Mouse (Mus musculus) CH12.LX (cell line): ENCODE measurements around the gene Mrpl33. TPM values are rescaled to one million over a fixed set of nuclear protein-coding genes. Genes with fewer than 3 reads are reported as not detected.

Source experiments
- DNase-seq: peaks from one replicate; pipeline ENCODE4 v3.0.0-alpha.2; 2013; ENCODE audit errors: extremely low read depth
- H3K27ac ChIP-seq: 2 replicates; pipeline ENCODE4 v1.5.1; 2012; ENCODE audit warnings: low read depth, mild to moderate bottlenecking, control low read depth, moderate library complexity; ENCODE audit not compliant: insufficient read depth
- H3K27me3 ChIP-seq: replicated peaks from 2 replicates; pipeline ENCODE3; 2012; ENCODE audit warnings: inconsistent platforms
- H3K36me3 ChIP-seq, 2 experiments: replicated peaks in 1 of 2; 2 replicates each; pipeline versions ENCODE3 to v1.6.1; 2012; ENCODE audit warnings: inconsistent platforms in 1 of 2, low read length in 1 of 2, mild to moderate bottlenecking in 1 of 2, mixed read lengths in 1 of 2, moderate library complexity in 1 of 2; ENCODE audit not compliant: control insufficient read depth in 1 of 2, insufficient read depth in 1 of 2
- H3K4me1 ChIP-seq, 2 experiments: 2 replicates each; pipeline ENCODE4 v1.6.1; 2012; ENCODE audit warnings: inconsistent platforms in 1 of 2, moderate library complexity in 1 of 2; ENCODE audit not compliant: insufficient read depth in 2 of 2, control insufficient read depth in 1 of 2
- H3K4me2 ChIP-seq: 2 replicates; pipeline ENCODE4 v1.6.1; 2012; ENCODE audit warnings: low read depth, mild to moderate bottlenecking, control low read depth; ENCODE audit not compliant: poor library complexity, insufficient read depth, severe bottlenecking
- H3K4me3 ChIP-seq, 3 experiments: fragments of 150-350 bp in 1 of 3; sonication (generic) in 1 of 3; replicated peaks in 1 of 3; 2 replicates each; pipeline versions ENCODE3 to v1.5.1; 2011 to 2012; ENCODE audit warnings: low read depth in 2 of 3, low read length in 2 of 3, mild to moderate bottlenecking in 2 of 3, moderate library complexity in 2 of 3, control low read depth in 1 of 3, improper control_type of control experiment in 1 of 3, inconsistent platforms in 1 of 3, mixed read lengths in 1 of 3; ENCODE audit not compliant: poor library complexity in 1 of 3
- H3K79me2 ChIP-seq: replicated peaks from 2 replicates; pipeline ENCODE4 v1.6.1; 2012; ENCODE audit warnings: mild to moderate bottlenecking, moderate library complexity; ENCODE audit not compliant: control insufficient read depth, poor library complexity, insufficient read depth, severe bottlenecking; ENCODE audit errors: extremely low read depth
- H3K9ac ChIP-seq: 2 replicates; pipeline ENCODE4 v1.6.1; 2012; ENCODE audit warnings: low read depth, mild to moderate bottlenecking, control low read depth, moderate library complexity; ENCODE audit not compliant: insufficient read depth
- H3K9me3 ChIP-seq: replicated peaks from 2 replicates; pipeline ENCODE3; 2012; ENCODE audit warnings: low read length, inconsistent platforms, mixed read lengths
- CHD1 ChIP-seq: IDR thresholded peaks from 2 replicates; pipeline ENCODE4 v1.6.1; 2012; ENCODE audit warnings: low read depth, low read length, improper control_type of control experiment, inconsistent platforms
- CHD2 ChIP-seq: IDR thresholded peaks from 2 replicates; pipeline ENCODE4 v1.6.1; 2011; ENCODE audit warnings: low read length, improper control_type of control experiment
- ELF1 ChIP-seq: IDR thresholded peaks from 2 replicates; pipeline ENCODE4 v1.6.1; 2014; ENCODE audit warnings: low read depth, mild to moderate bottlenecking, inconsistent platforms, low read length, improper control_type of control experiment
- GABPA ChIP-seq: IDR thresholded peaks from 2 replicates; pipeline ENCODE4 v1.6.1; 2012; ENCODE audit warnings: low read depth, low read length, improper control_type of control experiment, inconsistent platforms; ENCODE audit not compliant: insufficient replicate concordance
- HCFC1 ChIP-seq: IDR thresholded peaks from 2 replicates; pipeline ENCODE4 v1.6.1; 2012; ENCODE audit warnings: low read depth, mild to moderate bottlenecking, inconsistent platforms, low read length, improper control_type of control experiment
- IRF4 ChIP-seq: IDR thresholded peaks from 2 replicates; pipeline ENCODE4 v1.6.1; 2014; ENCODE audit warnings: low read depth, mild to moderate bottlenecking, inconsistent platforms, low read length, improper control_type of control experiment
- JUN ChIP-seq: IDR thresholded peaks from 2 replicates; pipeline ENCODE4 v1.6.1; 2011; ENCODE audit warnings: low read depth, mild to moderate bottlenecking, low read length, improper control_type of control experiment, moderate library complexity; ENCODE audit not compliant: insufficient read depth
- JUND ChIP-seq: conservative IDR thresholded peaks from 2 replicates; pipeline ENCODE4 v1.6.1; 2011; ENCODE audit warnings: low read depth, low read length, improper control_type of control experiment
- NRF1 ChIP-seq: IDR thresholded peaks from 2 replicates; pipeline ENCODE4 v1.6.1; 2014; ENCODE audit warnings: low read depth, mild to moderate bottlenecking, inconsistent platforms, low read length, improper control_type of control experiment, moderate library complexity
- POLR2A ChIP-seq: IDR thresholded peaks from 2 replicates; pipeline ENCODE4 v1.6.1; 2011; ENCODE audit warnings: low read depth, mild to moderate bottlenecking, improper control_type of control experiment, low read length
- POLR2AphosphoS2 ChIP-seq: IDR thresholded peaks from 2 replicates; pipeline ENCODE4 v1.6.1; 2011; ENCODE audit warnings: low read depth, low read length, improper control_type of control experiment
- RCOR1 ChIP-seq: conservative IDR thresholded peaks from 2 replicates; pipeline ENCODE4 v1.6.1; 2012; ENCODE audit warnings: low read depth, mild to moderate bottlenecking, inconsistent platforms, low read length, improper control_type of control experiment
- TCF12 ChIP-seq: IDR thresholded peaks from 2 replicates; pipeline ENCODE4 v1.6.1; 2014; ENCODE audit warnings: low read depth, mild to moderate bottlenecking, inconsistent platforms, low read length, improper control_type of control experiment
- UBTF ChIP-seq: IDR thresholded peaks from 2 replicates; pipeline ENCODE4 v1.6.1; 2012; ENCODE audit warnings: low read depth, mild to moderate bottlenecking, inconsistent platforms, low read length, improper control_type of control experiment, moderate library complexity
- USF1 ChIP-seq: IDR thresholded peaks from 2 replicates; pipeline ENCODE4 v1.6.1; 2014; ENCODE audit warnings: low read depth, mild to moderate bottlenecking, inconsistent platforms, low read length, improper control_type of control experiment
- USF2 ChIP-seq: conservative IDR thresholded peaks from 2 replicates; pipeline ENCODE4 v1.6.1; 2011; ENCODE audit warnings: low read depth, low read length, improper control_type of control experiment
- ZC3H11A ChIP-seq: IDR thresholded peaks from 2 replicates; pipeline ENCODE4 v1.6.1; 2012; ENCODE audit warnings: low read depth, mild to moderate bottlenecking, inconsistent platforms, low read length, improper control_type of control experiment
- ZNF384 ChIP-seq: IDR thresholded peaks from 2 replicates; pipeline ENCODE4 v1.6.1; 2012; ENCODE audit warnings: low read depth, low read length, improper control_type of control experiment, inconsistent platforms
- dilution Hi-C: fragments of 300-500 bp; cut with MboI; formaldehyde crosslinking; loops from 2 replicates; pipeline ENCODE4 v1.14.3; 2020; ENCODE audit warnings: low sequenced_read_pairs; ENCODE audit not compliant: extremely low pct_unique_long_range_greater_than_20kb, extremely low pct_ligation_motif_present
- in situ Hi-C: fragments of 300-500 bp; cut with MboI; formaldehyde crosslinking; loops from 3 replicates; pipeline ENCODE4 v1.14.3; 2019; ENCODE audit warnings: low sequenced_read_pairs, low pct_ligation_motif_present, low pct_unique_long_range_greater_than_20kb, mixed read lengths
- polyA plus RNA-seq: library from polyadenylated mRNA; unstranded; fragments of >175 nt; gene quantifications from 2 replicates; pipeline ENCODE4 v1.2.1, GENCODE M21; 2012; ENCODE audit warnings: low read depth; ENCODE audit not compliant: insufficient read length
- total RNA-seq, 2 experiments: library from RNA; depleted of rRNA; stranded (reverse); fragments of 300-350 nt in 1 of 2; fragments of >200 nt in 1 of 2; gene quantifications; 2 replicates each; pipeline ENCODE4 v1.2.3; 2012 to 2014

Mrpl33 gene
- total and polyA plus RNA-seq, 3 experiments = 114 to 336 (median 168) TPM

- Histone ChIP-seq H3K36me3 (peaks cover 43 to 70% of the 10 kb centered on the region in 2 experiments), H3K9ac (no peak overlapping the region), H3K27me3 (no peaks in the 10 kb centered on the region), H3K9me3 (no peaks in the 10 kb centered on the region), H3K27ac (no peak overlapping the region), H3K4me2 (no peak overlapping the region), H3K79me2 (no peaks in the 10 kb centered on the region), H3K4me1 (peaks cover 0 to 11% of the 10 kb centered on the region in 2 experiments; a peak in 2 of 4 replicates), H3K4me3 (no peak overlapping the region)
- in situ Hi-C loops = loop anchor here (10.0 kb wide), 2 partner anchors 584 to 634 kb away; no protein-coding TSS in a partner anchor
- DNase-seq = no peak
- TF ChIP-seq GABPA (no peak), TCF12 (no peak), USF2 (no peak), JUND (no peak), ZNF384 (no peak), UBTF (no peak), POLR2AphosphoS2 (no peak), JUN (no peak), CHD1 (no peak), RCOR1 (no peak), POLR2A (no peak)
- dilution Hi-C loops = no loop called here
Measured at GRCm38 (mm10) chr5:31560352-31560751, 36.4 kb upstream of the Mrpl33 start.

GRCm38 (mm10) chr5:31562036-31562666 is 34.6 kb upstream of the Mrpl33 start:
- no peak for DNase-seq
- Histone ChIP-seq H3K27me3 (no peaks in the 10 kb centered on the region), H3K9me3 (no peaks in the 10 kb centered on the region), H3K9ac (no peak overlapping the region), H3K79me2 (no peaks in the 10 kb centered on the region), H3K4me1 (peaks cover 0 to 11% of the 10 kb centered on the region in 2 experiments; a peak in 2 of 4 replicates), H3K36me3 (peaks cover 36 to 67% of the 10 kb centered on the region in 2 experiments), H3K27ac (no peak overlapping the region), H3K4me3 (no peak overlapping the region), H3K4me2 (no peak overlapping the region)
- dilution Hi-C loops = no loop called here
- in situ Hi-C loops = loop anchor here (10.0 kb wide), 2 partner anchors 583 to 633 kb away; no protein-coding TSS in a partner anchor
- TF ChIP-seq ELF1 (no peak), USF1 (no peak), NRF1 (no peak), HCFC1 (no peak), CHD2 (no peak), IRF4 (no peak), ZC3H11A (no peak)
